Comparison of ENCODE assay signal across 9 mouse cellular contexts in the genomic region with DNA sequence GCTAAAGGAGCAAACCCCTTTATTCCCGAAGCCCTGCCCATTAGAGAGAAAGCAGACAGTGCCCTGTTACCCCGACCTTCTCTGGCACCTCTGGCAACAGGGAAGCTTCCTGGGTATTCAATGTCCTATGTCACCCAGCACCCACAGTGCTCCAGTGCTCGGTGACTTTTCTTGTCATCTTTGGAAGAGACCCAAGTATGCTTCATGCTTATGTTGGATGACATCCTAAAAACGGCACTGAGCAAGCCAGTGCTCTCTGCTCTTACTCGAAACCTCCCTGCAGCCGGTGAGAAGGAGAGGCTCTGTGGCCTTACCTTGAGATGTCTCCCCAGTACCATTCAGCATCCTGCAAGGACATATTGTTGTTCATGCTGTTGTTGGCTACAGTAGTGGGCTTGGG.
DNase-seq lines count a peak whose midpoint lies in the region; ATAC-seq lines count a peak whose summit lies in the region.
"Had no signal": no experiment of that assay in that cellular context is flagged by ENCODE, and none has a peak within 500 bp of the region (broad histone marks: within the 10 kb centered on the region; RNA-seq: fewer than 3 reads in every experiment).

No protein-coding gene starts in this region.

- no peaks in the 10 kb centered on the region for H3K27me3 ChIP-seq in heart, embryonic 13.5 days (replicated peaks)
- no peaks in the 10 kb centered on the region for H3K27me3 ChIP-seq in embryonic facial prominence, embryonic 15.5 days
- H3K27me3 ChIP-seq in liver, embryonic 13.5 days = no peaks in the 10 kb centered on the region

- H3K4me3 ChIP-seq in heart, embryonic 13.5 days = no peak overlapping the region
- H3K4me3 ChIP-seq in embryonic facial prominence, embryonic 15.5 days (replicated peaks) = no peak overlapping the region
- H3K4me3 ChIP-seq in liver, embryonic 13.5 days (replicated peaks) = peak overlapping the region; percentile 79
- H3K4me3 ChIP-seq: midbrain, embryonic 12.5 days had no signal

- no peak overlapping the region; the same call in 1 of the 2 replicates for H3K9ac ChIP-seq in heart, embryonic 13.5 days
- no peak overlapping the region for H3K9ac ChIP-seq in embryonic facial prominence, embryonic 15.5 days
- H3K9ac ChIP-seq in liver, embryonic 13.5 days = peak overlapping the region; percentile 89
- H3K9ac ChIP-seq: midbrain, embryonic 12.5 days had no signal

- DNase-seq in heart, postnatal 25 days (ENCODE audit: low spot score) = no peak
- peak; percentile 25 for DNase-seq in adrenal gland, postnatal 25 days
- no peak for DNase-seq in liver, embryonic 13.5 days
- DNase-seq in thymus, postnatal 25 days = no peak
- DNase-seq in T-cell, adult 2 months (ENCODE audit: low spot score) = no peak

- no peaks in the 10 kb centered on the region for H3K9me3 ChIP-seq in heart, embryonic 13.5 days
- no peaks in the 10 kb centered on the region for H3K9me3 ChIP-seq in embryonic facial prominence, embryonic 15.5 days (replicated peaks)
- H3K9me3 ChIP-seq in liver, embryonic 13.5 days (replicated peaks) = no peaks in the 10 kb centered on the region
- H3K9me3 ChIP-seq: midbrain, embryonic 12.5 days had no signal

- no peak overlapping the region for H3K27ac ChIP-seq in heart, embryonic 13.5 days (replicated peaks)
- no peak overlapping the region for H3K27ac ChIP-seq in embryonic facial prominence, embryonic 15.5 days (replicated peaks)
- peak overlapping the region; percentile 54 for H3K27ac ChIP-seq in liver, embryonic 13.5 days
- H3K27ac ChIP-seq: midbrain, embryonic 12.5 days had no signal

- peak overlapping the region; percentile 81; the same call in 1 of the 2 replicates for H3K4me2 ChIP-seq in heart, embryonic 13.5 days
- 0 out of 2 replicates have a peak overlapping the region, but pooled peaks have one; percentile 8 for H3K4me2 ChIP-seq in embryonic facial prominence, embryonic 15.5 days (replicated peaks)
- peak overlapping the region; percentile 95 for H3K4me2 ChIP-seq in liver, embryonic 13.5 days
- H3K4me2 ChIP-seq: midbrain, embryonic 12.5 days had no signal

- WGBS in heart, embryonic 13.5 days = 40% methylated on average over 6 of the region's 6 CpGs
- WGBS in embryonic facial prominence, embryonic 15.5 days = 65% methylated on average over 6 of the region's 6 CpGs
- 83% methylated on average over 6 of the region's 6 CpGs for WGBS in liver, embryonic 13.5 days (ENCODE audit: insufficient replicate concordance)

- H3K36me3 ChIP-seq in heart, embryonic 13.5 days = peaks cover 41% of the 10 kb centered on the region
- peaks cover 38% of the 10 kb centered on the region for H3K36me3 ChIP-seq in embryonic facial prominence, embryonic 15.5 days
- H3K36me3 ChIP-seq in liver, embryonic 13.5 days = peaks cover 48% of the 10 kb centered on the region

- H3K4me1 ChIP-seq in heart, embryonic 13.5 days = peaks cover 45% of the 10 kb centered on the region
- peaks cover 32% of the 10 kb centered on the region for H3K4me1 ChIP-seq in embryonic facial prominence, embryonic 15.5 days
- peaks cover 44% of the 10 kb centered on the region for H3K4me1 ChIP-seq in liver, embryonic 13.5 days (replicated peaks)

- intact Hi-C loops in heart, postnatal 25 days (cut with DNase I) = loop anchor here (10.0 kb wide), 1 partner anchor 945 kb away; the partner anchor contains the start of gene Mrps36

- no peak for ATAC-seq in heart, embryonic 13.5 days (ENCODE audit: extremely low read depth, insufficient number of reproducible peaks, low FRiP score, low TSS enrichment)
- no peak for ATAC-seq in embryonic facial prominence, embryonic 15.5 days (ENCODE audit: insufficient number of reproducible peaks, low FRiP score, low TSS enrichment, low read depth)
- no peak for ATAC-seq in liver, embryonic 13.5 days (ENCODE audit: low read depth)
- ATAC-seq in megakaryocyte progenitor cell, adult 5-6 weeks (replicated peaks; ENCODE audit: poor library complexity) = no peak

Comparison
In these comparisons a context has a peak if more than half of its experiments do, and no peak if none do; other contexts are left out.
1. H3K4me2 ChIP-seq: peak in every context shown above with its lines; median percentile 95 in liver, embryonic 13.5 days; 81 in heart, embryonic 13.5 days; 8 in embryonic facial prominence, embryonic 15.5 days.